Mouse (Mus musculus) layer of hippocampus, adult 8-10 months (tissue): ENCODE measurements around the gene Aph1a. TPM values are rescaled to one million over a fixed set of nuclear protein-coding genes. Genes with fewer than 3 reads are reported as not detected.
"Not testable (repeated sequence)": the region's sequence is repeated elsewhere in the genome, so short reads cannot be mapped to it uniquely, and the experiment has no call there.

Experiments
- DNase-seq, 2 experiments: peaks; one replicate each; pipeline ENCODE4 v3.0.0; 2022; ENCODE audit warnings: low spot score in 2 of 2
- total RNA-seq, 4 experiments: library from RNA; stranded (reverse); gene quantifications; 2 replicates each; pipeline ENCODE4 v1.2.4; 2022

The Aph1a gene
- total RNA-seq, 4 experiments from 2014 or later: 53.9 to 75.7 (median 70.1) TPM

DNA sequence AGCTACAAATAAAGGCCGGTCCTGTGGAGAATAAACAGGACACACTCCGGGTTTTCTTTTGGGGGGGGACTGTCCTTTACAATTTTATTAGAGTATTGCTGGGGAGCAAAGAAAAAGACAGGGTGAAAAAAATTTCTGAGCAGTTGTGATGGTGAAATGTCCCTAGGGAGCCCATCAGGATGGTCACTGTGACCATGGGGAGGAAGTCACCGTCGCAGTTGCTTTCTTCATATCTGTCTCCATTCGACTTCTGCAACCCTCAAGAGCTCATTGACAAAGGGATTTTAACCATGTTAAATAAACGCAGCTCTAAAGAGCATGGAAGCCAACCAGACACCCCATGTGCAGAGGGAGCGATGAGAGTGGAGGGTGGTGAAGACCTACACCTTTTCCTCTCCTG is 23.0 kb downstream of the Aph1a start:
- DNase-seq: no peak

DNA sequence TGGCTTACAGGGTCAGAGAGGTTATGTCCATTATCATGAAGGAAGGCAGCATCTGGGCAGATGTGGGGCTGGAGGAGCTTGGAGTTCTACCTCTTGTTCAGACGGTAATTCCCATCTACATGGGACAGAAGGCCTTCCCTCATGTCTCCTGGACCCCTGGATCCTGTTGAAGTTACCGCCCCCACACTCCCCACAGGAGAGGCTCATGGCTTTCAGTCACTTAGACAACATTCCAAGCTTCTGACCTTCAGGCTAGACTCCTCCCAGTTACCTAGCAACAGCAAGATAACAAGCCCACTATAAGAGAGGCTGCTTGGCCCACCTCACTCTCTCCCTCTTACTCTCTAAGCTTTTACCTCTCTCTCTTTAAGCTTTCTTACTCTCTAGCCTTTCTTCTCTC is 26.8 kb downstream of the Aph1a start:
- not testable (repeated sequence) for DNase-seq

DNA sequence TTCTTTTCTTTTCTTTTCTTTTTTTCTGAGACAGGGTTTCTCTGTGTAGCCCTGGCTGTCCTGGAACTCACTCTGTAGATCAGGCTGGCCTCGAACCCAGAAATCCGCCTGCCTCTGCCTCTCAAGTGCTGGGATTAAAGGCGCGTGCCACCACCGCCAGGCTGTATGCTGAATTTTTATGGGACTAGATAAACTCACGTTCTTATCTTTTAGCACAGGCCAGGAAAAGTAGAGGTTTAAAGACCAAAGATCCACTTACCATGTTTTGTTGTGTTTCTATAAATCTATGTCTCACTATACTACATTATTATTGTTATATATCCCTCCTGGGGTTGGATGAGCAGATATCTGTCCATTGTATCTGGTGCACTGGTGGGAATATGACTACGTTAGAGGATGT is 29.7 kb downstream of the Aph1a start:
- not testable (repeated sequence) for DNase-seq

DNA sequence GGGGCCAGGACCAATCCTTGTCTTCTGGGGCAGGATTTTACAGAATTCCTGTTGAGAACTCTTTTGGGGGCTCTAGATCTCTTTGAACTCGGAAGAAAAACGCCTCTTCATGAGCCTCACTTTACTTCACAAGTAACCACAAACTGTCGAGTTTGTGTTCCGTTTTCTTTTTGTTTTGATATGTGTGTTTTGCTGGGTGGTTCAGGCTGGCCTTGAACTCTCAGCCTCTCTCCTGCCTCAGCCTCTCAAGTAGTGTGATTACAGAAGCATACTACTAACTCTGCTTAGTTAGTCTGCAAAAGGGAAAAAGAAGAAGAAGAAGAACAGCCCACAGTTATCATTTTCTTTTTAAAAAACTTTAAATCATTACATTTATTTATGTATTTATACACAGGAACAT is 30.4 kb downstream of the Aph1a start:
- no peak for DNase-seq

DNA sequence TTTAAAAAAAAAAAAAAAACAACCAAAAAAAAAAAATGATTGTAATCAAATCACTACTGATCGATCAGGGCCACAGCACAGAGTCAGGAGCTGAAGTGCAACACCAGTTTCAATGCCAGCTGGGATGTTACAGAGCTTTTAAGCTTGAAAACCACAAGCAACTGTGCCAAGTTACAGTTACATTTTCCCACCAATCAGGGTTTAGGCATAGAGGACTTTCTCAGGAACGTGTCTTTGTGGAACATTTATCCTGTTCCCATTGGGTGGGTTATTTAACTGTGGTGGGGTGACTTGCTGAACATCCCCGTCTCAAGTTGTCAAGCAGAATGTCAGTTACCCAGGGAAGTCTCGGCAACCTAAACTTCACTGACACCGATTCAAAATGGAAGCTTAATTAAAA is 31.3 kb downstream of the Aph1a start:
- no peak for DNase-seq

DNA sequence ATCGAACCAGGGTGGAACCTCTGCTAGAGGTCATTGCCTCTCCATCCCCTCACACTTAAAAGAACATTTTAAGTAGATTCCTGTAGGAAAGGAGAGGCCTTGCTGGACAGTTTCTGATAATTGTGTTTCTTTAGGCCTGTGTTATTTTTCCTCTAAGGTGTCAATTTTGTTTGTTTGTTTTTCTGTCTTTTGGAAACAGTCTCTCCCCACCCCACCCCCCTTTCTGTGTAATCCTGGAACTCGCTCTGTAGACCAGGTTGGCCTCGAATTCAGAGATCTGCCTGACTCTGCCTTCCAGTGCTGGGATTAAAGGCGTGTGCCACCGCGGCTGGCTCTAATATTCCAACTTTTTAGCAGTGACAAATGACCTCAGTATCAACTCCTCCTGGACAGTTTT is 34.5 kb downstream of the Aph1a start:
- DNase-seq: no peak

DNA sequence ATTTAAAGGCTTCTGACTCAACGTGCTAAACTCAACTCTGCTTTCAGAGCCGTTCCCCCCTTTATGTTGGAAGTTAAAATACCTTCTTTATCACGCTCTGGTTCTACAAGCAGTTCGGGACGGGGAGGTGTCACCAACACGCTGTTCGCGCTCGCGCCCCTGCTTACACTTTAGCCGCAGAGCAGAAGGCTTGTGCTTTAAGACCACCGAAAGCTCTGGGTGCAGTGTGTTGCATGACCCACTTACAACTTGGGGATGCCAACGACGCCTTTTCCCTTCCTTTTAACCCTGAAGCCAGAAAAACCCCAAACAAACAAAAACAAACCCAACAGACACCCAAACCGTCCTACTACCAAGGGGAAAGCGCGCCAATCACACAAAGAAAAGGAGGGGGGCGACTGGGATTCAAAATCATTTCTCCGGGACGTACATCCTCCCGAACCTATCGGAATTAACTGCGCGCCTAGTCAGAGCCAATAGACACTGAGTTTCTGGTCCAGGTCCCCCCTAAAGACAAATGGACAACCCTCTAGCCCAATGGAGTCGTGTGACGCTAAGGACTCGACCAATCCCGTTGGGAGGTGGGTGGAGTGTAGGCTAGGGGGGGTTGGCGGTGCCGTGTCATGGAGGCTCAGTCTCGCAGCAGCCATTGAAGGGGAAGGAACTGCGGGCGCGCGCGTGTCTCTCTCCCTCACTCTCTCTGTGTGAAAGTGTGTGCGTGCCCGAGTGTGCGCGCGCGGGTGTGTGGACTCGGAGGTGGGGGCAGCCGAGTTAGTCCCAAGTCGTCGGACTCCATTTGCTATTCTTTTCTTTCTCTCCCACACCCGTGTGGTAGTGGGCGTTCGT is 35.1 kb downstream of the Aph1a start, which contains the start of gene Anp32e:
Gene Anp32e, plus strand, starts transcription at position 589 of the 846 bp plus-strand sequence.
- peak; percentile 97 to 98 for DNase-seq

DNA sequence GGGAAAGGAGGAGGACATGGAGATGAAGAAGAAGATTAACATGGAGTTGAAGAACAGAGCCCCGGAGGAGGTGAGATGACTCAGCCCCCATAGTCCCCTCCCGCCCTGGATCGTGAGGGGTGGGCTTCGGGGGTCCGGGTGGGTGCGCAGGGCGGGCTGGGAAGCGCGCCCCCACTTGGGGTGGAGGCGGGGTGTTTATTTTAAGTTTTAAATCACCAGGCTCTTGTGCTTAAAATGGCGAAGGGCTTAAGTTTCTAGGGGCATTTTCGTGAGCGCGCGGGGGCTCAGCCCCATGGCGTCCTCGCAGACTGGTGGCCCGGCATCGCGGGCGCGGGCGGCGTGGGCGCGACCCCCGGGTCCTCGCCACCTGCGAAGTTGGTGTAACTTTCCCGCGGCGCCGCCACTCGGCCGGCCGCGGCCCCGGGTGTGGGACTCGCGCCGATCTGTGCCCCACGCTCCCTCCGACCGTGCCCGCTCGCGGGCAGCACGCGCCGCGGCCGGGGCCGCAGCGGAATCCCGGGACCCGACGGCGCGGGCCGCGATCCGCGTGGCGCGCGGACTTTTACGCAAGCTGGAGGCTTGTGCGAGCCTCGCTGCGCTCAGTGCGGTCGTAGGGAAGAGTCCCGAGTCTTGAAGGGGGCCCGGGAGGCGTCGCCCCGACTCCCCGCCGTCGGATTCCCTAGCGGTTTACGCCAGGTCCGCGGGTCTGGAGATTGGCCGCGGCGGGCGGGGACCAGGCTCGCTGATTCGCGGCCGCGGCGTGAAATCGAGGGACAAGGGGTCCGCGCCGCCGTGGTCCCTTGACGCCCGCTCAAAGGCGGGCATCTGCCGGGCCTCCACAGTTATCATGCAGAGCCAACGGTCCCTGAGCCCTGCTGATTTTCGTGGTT is 36.1 kb downstream of the Aph1a start:
- DNase-seq: no peak

DNA sequence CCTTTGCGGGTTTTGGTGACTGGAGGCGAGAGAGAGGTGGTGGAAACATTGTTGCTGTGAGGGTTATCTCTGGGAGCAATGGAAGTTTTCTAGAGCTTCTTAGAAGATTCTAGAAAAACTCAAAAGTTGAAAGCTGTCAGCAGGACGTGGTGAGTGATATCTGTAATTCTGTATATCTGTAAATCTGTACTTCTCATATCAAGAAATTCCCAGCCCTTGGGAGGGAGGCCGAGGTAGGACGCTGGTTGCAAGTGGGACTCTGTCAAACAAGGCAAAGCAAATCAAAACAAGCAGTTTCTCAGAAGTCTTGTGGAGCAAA is 36.7 kb downstream of the Aph1a start:
- DNase-seq: no peak

DNA sequence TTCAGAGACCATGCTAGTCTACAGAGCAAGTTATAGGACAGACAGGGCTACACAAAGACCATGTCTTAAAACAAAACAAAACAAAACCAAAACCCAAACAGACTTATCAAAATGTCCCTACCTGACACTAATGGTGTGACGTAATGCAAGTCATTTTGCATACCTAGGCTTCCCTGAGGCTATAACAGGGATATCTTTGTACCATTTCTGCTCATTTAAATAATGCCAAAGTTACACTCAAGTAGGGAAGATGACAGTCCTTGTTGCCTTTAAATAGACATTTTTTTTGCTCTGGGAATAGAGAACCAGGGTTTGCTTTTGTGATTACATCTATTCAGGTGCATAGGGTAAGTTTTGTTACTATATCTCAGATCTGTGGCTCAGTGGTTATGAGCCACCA is 37.7 kb downstream of the Aph1a start:
- DNase-seq: no peak

DNA sequence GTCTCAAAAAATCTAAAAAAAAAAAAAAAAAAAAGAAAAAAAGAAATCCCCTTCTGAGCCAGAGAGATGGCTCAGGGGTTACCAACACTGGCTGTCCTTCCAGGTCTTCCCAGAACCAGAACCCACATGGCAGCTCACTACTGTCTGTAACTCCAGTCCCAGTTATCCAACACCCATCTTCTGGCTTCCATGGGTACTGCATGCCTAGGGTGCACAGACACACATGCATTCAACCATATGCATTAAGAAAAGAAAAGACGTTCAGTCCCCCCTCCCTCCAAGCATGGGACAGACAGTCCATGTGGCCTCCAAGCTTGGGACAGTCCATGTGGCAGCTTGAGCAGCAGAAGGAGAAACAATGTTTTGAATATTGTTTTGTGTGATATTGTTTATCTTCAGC is 38.4 kb downstream of the Aph1a start:
- no peak for DNase-seq

DNA sequence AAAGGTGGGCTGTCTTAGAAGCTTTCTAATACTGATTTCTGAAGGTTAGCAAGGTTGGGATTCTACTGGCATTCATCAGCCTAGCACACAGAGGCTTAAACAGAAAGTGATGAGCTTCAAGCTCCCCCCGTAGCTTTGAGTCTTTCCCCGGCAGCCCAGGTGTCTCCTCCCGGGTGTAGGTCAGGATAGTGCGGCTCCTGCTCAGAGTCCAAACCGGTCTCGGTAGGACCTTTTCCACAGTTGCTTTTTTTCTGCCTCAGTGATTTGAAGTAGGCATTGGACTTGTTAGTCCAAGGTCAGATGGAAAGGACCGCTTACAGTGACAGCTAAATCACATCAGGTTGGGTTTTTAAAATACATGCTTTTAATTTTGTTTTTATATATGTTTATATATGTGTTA is 38.8 kb downstream of the Aph1a start:
- DNase-seq: no peak

DNA sequence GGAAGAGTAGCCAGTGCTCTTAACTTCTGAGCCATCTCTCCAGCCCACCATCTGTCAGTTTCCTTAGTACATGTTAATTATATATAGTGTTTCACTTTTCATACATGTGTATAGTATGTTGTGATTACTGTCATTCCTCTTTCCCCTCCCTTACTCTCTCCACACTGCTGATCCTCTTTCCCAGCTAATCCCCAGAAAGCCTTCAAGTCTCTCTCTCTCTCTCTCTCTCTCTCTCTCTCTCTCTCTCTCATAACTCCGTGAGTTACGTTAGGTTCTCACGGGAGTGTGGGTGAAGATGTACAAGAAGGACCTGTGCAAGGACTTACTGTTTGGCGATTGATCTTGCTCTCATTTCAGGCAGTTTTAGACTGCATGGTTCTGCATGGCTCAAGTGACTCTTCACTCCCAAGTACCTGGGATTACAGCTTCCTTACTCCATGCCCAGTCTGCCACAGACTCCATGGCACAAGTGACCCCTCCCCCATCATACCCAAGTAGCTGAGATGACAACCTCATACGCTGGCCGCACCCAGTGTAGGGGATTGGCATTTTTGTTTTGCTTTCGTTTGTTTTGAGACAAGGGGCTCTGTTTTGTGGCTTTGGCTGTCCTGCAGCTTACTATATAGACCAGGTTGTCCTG is 39.5 kb downstream of the Aph1a start:
- DNase-seq: no peak

DNA sequence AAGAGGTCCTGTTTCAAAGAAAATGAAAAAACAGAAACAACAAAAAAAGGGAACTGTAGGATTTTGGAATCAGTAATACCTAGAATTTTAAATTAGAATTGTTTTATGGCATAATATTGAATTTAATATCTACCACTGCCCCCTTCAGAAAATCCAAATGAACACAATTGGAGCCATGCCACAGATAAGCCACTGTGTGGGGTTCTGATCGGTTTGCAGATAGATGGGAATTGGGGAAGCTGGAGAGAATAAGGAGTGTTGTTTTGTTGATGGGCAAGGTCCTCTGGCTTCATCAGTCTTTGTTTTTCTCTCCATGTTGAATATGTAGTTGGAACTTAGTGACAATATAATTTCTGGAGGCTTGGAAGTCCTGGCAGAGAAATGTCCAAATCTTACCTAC is 40.7 kb downstream of the Aph1a start:
- no peak for DNase-seq

DNA sequence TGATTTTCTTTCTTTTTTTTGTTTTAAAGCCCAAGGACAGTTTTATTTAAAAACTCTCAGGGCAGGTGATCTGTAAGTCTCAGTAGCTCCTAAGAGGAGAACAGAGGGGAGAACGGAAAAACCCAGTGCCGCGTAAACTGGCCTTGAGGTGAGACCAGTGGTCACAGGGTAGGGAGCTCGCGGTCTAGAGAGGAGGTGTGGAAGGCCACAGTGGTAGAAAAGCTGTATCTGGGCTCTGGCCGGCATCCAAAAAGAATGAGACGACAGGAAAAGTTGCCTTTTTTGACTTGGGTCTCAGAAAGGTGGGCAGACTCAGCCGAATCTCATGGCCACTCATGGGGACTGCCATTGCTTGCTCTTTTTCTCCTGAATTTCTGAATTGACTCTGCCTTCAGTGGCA is 44.4 kb downstream of the Aph1a start:
- no peak for DNase-seq

DNA sequence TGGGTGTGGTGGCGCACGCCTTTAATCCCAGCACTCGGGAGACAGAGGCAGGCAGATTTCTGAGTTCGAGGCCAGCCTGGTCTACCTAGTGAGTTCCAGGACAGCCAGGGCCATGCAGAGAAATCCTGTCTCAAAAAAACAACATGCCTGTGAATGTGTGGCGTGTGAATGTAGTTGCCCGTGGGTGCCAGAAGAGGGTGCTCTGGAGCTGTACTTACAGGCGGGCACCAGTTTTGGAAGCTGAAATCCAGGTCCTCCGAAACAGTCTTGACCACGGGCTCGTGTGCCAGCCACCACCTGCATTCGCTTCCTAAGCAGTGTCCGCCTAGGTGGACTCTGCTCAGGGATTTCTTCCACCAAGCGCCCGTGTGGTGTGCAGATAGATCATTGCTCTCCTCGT is 45.1 kb downstream of the Aph1a start:
- DNase-seq: no peak

DNA sequence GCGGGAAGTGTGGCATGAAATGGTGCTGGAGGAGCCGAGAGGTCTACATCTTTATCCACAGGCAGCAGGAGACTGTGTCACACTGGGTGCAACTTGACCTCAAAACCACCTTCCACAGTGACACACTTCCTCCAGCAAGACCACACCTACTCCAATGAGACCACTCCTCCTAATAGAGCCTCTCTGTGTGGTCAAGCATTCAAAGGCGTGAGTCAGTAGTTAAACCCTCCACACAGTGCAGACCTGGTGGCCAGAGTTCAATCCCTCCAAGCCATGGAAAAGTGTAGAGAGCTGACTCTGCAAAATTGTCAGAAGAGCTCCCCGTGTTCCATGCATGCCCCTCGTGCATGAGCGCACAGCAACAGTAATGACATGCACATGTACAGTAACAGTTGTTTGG is 49.0 kb downstream of the Aph1a start:
- DNase-seq: no peak

DNA sequence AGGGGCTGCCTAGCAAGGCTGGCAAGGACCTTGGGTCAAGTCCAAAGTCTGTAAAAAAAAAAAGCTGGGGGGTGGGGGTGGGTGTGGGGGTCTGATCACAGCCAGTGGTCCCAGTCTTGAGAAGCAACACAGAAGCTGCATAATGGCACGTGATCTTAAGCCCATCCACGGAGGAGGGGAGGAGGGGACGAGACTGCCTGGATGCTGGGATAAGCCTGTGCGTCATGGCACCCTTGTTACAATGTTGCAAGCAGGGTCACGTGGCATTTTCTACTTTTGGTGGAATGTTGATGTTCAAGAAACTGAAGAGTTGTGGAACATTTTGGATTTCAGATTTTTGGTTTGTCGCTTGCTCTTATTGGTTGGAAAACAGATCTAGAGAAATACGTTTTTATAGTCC is 49.5 kb downstream of the Aph1a start:
- no peak for DNase-seq

DNA sequence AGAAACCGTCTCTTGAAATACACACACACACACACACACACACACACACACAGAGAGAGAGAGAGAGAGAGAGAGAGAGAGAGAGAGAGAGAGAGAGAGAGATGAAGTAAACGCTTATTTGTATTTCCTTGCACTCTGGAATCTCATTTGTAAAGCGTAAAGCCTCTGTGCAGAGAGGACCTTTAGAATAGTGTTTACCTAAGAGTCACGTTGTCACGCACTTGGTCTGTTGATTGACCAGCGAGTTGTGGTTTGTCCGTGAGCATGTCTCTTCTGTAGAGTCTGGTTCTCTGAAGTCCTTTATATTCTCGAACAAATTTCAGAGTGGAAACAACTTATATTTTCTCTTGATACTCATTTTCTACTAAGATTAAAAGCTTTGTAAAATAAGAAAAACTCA is 51.0 kb downstream of the Aph1a start:
- DNase-seq: no peak

DNA sequence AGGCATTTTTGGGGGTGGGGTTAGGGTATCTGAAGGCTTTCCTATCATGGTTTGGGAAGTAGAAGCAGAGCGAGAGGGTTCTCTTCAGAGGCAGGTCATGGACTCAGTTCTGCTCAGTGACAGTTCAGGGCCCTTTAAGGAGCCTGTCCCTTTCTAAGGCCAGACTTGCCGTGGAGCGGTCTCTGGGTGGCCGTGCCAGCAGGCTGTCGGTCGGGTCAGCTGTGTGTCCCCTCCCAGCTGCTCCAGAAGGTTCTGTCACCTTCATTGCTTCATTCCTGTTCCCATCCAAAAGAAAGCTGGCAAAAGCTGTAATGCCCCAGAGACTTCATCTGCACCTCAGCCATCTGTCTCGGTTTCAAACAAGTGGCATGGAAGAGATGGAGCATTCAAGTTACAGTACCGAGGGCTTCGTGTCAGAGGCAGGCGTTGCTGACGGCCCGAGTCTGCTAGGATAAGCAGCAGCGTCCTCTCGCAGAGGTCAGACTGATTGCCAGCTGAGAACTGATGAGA is 52.0 kb downstream of the Aph1a start:
- no peak for DNase-seq
